Mouse (Mus musculus) brain, embryonic 14.5 days (tissue): Measurements from ENCODE around the gene Atp11b.

Source experiments
- CTCF ChIP-seq: fragments of 200-500 bp; IDR thresholded peaks from 2 replicates; pipeline ENCODE4 v1.5.1; 2012; ENCODE audit warnings: inconsistent platforms, mild to moderate bottlenecking, moderate library complexity, borderline replicate concordance; ENCODE audit not compliant: insufficient read depth, insufficient read length; ENCODE audit errors: extremely low read depth
- POLR2A ChIP-seq: fragments of 200-500 bp; IDR thresholded peaks from 2 replicates; pipeline ENCODE4 v1.6.1; 2012; ENCODE audit warnings: mild to moderate bottlenecking, inconsistent platforms, borderline replicate concordance; ENCODE audit not compliant: poor library complexity, insufficient read depth, insufficient read length, severe bottlenecking; ENCODE audit errors: extremely low read depth

DNA sequence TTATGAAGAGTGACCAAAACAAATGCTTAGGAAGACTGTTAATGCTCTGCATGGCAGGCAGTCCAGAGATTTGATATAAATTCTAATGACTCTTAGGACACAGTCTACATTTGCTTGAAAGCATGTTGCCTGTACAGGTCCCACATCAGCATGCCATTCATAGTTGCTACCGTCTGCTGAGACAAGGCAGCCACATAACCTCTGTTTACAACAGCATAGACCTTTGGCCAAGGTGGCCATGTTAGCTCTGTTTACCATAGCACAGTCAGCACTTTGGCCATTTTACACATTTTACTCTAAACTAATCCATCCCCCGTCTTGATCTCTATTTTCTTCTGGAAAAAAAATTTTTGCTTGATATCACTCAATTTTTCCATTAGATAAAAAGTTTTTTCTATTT, 135.6 kb downstream of the Atp11b start:
- TF ChIP-seq CTCF (no peak), POLR2A (no peak)
